Mouse (Mus musculus) frontal cortex, adult 2 months (tissue): Measurements from ENCODE around the gene Nfkbiz. TPM values are rescaled to one million over a fixed set of nuclear protein-coding genes. Genes with fewer than 3 reads are reported as not detected.

ENCODE experiments used
- DNase-seq, 2 experiments: peaks; one replicate each; pipeline ENCODE4 v3.0.0; 2022; ENCODE audit warnings: low spot score in 1 of 2; ENCODE audit errors: extremely low spot score in 1 of 2
- polyA plus RNA-seq: library from polyadenylated mRNA; depleted of rRNA; stranded (reverse); fragments of >200 nt; gene quantifications from 2 replicates; pipeline ENCODE4 v1.2.3, GENCODE M21; 2012; rRNA removed

The Nfkbiz gene
- polyA plus RNA-seq, 1 experiment, result 5.4 TPM

- no peak for DNase-seq
Measured at GRCm38 (mm10) chr16:55809779-55810514, 28.8 kb downstream of the Nfkbiz start.

DNA sequence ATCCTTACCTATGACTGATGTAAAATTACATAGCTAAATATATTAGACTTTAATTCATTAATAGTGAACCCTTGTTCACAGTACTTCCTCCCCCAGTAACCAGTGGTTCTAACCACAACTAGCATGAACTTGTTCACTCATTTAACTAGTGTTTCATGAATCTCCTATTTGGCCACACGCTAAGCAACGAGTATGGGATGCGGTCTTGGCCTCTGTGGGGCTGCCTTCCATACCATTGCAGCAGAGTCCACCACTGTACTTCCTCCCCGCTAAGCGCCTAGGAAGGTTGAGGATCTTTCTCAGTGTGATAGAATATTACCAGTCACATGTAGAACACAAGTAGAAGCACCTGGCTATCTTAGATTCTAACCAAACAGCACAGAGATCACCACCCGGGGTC, 29.4 kb downstream of the Nfkbiz start:
- DNase-seq, result no peak

GRCm38 (mm10) chr16:55807505-55807932, 31.2 kb downstream of the Nfkbiz start:
- DNase-seq, result no peak

- no peak for DNase-seq
Measured at GRCm38 (mm10) chr16:55804799-55805198, 33.9 kb downstream of the Nfkbiz start.

GRCm38 (mm10) chr16:55801629-55802028, 37.1 kb downstream of the Nfkbiz start:
- DNase-seq, result no peak

DNA sequence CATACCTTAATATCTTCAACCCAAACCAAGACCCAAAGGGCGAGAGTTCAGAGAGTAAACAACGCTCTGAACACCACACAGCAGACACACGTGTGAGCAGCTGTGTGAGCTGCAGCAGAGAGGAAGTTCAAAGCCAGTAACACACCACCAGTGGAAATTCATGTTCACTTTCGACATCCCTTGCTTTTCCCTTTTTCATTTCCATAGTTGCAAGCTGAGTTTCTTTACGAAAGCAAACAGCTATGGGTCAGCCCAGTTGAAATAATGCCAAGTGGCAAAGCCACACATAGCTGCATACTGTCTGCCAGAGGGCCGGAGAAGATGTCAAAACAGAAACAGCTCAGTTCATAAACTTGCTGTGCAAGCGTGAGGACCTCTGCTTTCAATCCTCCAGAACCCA, 39.9 kb downstream of the Nfkbiz start:
- no peak for DNase-seq

DNA sequence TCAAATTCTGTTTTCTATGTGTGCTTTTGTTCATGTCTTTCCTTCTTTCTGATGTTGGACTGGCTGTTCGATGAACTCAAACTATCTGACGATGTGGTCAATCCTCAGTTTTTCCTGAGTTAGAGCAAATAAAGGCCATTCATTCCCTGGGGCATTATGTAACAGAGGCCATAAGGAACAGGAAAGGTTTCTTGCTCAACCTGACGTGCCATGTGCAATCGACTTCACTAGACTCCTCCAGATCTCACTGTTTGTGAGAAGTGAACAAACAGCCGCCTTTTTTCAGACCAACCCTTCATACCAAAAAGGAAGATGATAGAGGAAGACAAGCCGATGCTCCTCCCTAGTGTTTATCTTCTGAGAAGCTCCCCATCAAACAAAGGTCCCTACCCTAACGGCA, 48.4 kb downstream of the Nfkbiz start:
- no peak for DNase-seq

- no peak for DNase-seq
Measured at GRCm38 (mm10) chr16:55789291-55789690, 49.4 kb downstream of the Nfkbiz start.

DNA sequence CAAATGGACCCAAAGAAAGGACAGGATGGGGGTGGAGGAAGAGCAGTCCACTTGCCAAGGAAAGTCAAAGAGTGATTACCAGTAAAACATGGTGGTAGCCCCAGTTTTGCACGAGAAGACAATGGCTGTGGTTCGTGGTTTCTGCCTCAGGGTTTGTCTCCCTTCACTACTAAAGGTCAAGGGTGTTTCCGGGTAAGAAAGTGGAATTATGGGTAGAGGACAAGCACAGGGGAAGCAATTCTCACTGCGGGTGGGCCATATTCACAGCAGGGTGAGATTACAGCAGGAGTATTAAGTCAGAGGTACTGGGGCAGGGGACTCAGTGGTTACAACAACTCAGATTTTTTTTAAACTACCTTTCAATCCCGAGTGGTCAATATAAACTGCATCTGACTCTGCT, 50.0 kb downstream of the Nfkbiz start:
- DNase-seq, result no peak

GRCm38 (mm10) chr16:55787385-55788072, 51.2 kb downstream of the Nfkbiz start:
- DNase-seq, result no peak

DNA sequence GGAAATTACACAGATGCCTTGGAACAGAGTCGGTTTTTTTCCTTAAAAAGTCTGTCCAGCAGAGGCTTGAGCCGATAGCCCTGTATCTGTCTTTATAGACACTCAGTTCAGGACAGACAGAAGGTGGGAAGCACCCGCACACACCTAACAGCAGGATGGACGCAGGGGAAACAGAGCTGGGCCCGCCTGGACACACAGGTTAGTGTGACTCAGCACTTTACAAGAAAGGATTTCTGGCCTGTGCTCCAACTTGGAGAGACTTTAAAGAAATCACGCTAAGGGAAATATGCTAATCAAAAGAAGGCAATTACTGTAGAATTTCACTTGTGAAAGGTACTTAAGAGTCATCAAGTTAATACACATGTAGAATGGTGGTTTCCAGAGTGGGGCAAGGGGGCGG, 54.3 kb downstream of the Nfkbiz start:
- DNase-seq, result no peak

DNA sequence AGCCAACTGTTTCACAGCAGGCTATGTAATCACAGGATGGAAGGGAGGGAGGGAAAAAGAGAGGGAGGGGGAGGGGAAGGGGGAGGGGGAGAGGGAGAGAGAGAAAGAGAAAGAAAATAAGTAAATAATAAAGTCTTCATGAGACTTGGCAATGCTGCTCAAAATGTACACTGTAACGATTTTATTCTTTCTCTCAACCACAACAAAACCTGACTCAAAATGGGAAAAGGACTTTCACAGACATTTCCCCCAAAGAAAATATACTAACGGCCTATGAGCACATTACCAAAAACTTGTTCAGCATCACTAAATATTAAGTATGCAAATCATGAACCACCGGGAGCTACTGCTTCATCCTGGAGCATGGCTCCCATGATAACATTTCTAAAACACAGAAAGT, 54.8 kb downstream of the Nfkbiz start:
- DNase-seq, result no peak

- DNase-seq, result no peak
Measured at GRCm38 (mm10) chr16:55782911-55783310, 55.8 kb downstream of the Nfkbiz start.

GRCm38 (mm10) chr16:55781809-55782208, 56.9 kb downstream of the Nfkbiz start:
- DNase-seq, result no peak

DNA sequence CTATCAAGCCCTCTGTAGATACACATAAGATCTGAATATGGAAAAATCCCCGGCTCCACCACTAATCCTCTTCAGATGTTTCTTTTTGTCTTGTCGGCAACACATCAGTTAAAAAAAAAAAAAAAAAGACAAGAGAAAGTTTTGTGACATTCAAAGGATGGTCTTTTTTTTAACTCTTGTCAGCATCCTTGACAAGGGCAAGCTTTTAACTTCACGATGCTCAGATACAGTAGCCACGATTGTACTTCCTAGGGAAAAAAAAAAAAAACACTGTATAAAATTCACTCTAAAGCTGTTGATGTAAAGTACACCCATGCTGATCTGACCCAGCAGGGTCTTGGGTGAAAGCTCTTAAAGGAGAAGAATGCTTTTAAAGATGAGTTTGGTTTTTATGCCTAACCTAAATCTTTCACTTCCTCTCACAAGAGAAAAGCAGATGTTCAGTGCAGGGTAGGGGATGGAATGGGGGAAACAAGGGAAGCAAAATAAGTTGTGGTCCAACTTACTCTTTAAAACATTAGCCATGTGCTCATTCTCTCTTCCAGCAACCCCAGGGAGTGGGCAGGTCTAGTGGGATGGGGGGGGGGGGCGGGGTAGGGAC, 57.6 kb downstream of the Nfkbiz start:
- DNase-seq, result no peak

- no peak for DNase-seq
Measured at GRCm38 (mm10) chr16:55776329-55776728, 62.4 kb downstream of the Nfkbiz start.

DNA sequence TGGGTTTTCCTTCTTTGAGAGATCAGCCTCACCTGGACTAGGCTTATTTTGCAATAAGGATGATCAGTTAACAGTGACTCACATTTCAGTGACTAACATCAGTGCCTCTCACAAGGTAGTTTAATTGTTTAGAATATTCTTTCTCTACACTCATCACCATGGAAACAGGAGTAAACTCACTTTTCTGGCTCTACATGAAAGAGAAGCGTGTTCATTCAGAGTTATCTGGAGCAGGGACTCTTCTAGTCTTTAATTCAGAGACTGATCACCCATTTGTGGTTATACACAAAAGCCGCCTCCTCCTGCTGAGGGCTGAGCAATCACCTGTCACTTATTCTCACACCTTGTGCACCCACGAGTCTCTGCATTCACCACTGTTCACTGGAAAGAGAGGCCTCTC, 68.5 kb downstream of the Nfkbiz start:
- peak in 1 of 2 experiments; percentile 8 for DNase-seq

Other genes starting within 250 kb of the Nfkbiz start
- gene Nxpe3, start 56.4 kb upstream of the Nfkbiz start, polyA plus RNA-seq, result 5.9 and 6.0 TPM in 2 replicates
- gene Cep97, start 96.0 kb upstream of the Nfkbiz start, polyA plus RNA-seq, result 8.6 and 8.7 TPM in 2 replicates
- 426 and 475 TPM in 2 replicates for gene Rpl24, start 127.4 kb upstream of the Nfkbiz start, polyA plus RNA-seq
- 25.3 and 26.8 TPM in 2 replicates for gene Zbtb11, start 135.0 kb upstream of the Nfkbiz start, polyA plus RNA-seq
- gene Pcnp, start 190.8 kb upstream of the Nfkbiz start, polyA plus RNA-seq, result 135 and 138 TPM in 2 replicates
- 6.6 and 7.0 TPM in 2 replicates for gene Trmt10c, start 198.9 kb upstream of the Nfkbiz start, polyA plus RNA-seq
- 25.6 and 28.5 TPM in 2 replicates for gene Senp7, start 209.4 kb upstream of the Nfkbiz start, polyA plus RNA-seq